8 mouse cellular contexts compared by ENCODE assay signal in genomic region chr5:92082821-92083401, GRCm38 (mm10). TPM values are rescaled to one million over a fixed set of nuclear protein-coding genes. Genes with fewer than 3 reads are reported as not detected.
DNase-seq lines count a peak whose midpoint lies in the region; ATAC-seq and TF ChIP-seq lines count a peak whose summit lies in the region.

No protein-coding gene starts in this region.

- H3K4me1 ChIP-seq in embryonic facial prominence, embryonic 10.5 days: peaks cover 33% of the 10 kb centered on the region
- peaks cover 25 to 29% of the 10 kb centered on the region in 2 experiments for H3K4me1 ChIP-seq in liver, embryonic 14.5 days (replicated peaks; ENCODE audit: control insufficient read depth in 2 of 2, insufficient read depth in 2 of 2, low read length in 1 of 2)

- peak overlapping the region; percentile 81 for H3K4me2 ChIP-seq in liver, embryonic 14.5 days (ENCODE audit: low read depth)

- no peak for TF ChIP-seq CTCF in liver, embryonic 14.5 days (IDR thresholded peaks at IDR 0.05; ENCODE audit: low read depth)

- 0 out of 2 replicates have a peak, but pooled peaks cover 2% of the 10 kb centered on the region for H3K36me3 ChIP-seq in embryonic facial prominence, embryonic 10.5 days (replicated peaks)
- H3K36me3 ChIP-seq in liver, embryonic 14.5 days (replicated peaks; ENCODE audit: control insufficient read depth, insufficient read depth, low read depth): no peaks in the 10 kb centered on the region

- TF ChIP-seq EP300 in liver, embryonic 14.5 days (IDR thresholded peaks at IDR 0.05; ENCODE audit: low read depth): no peak

- peak; percentile 4; the same call in 1 of the 2 replicates for ATAC-seq in liver, embryonic 14.5 days (ENCODE audit: insufficient read depth)

- peak overlapping the region; percentile 98 for H3K27ac ChIP-seq in embryonic facial prominence, embryonic 10.5 days (replicated peaks)
- peak overlapping the region; percentile 77 for H3K27ac ChIP-seq in liver, embryonic 14.5 days

- WGBS in embryonic facial prominence, embryonic 10.5 days: under 1% methylated on average over 55 of the region's 55 CpGs
- under 1% methylated on average over 55 of the region's 55 CpGs for WGBS in liver, embryonic 14.5 days (ENCODE audit: insufficient replicate concordance)

- H3K27me3 ChIP-seq in embryonic facial prominence, embryonic 10.5 days (replicated peaks; ENCODE audit: low read depth, poor library complexity, severe bottlenecking): no peaks in the 10 kb centered on the region
- H3K27me3 ChIP-seq in liver, embryonic 14.5 days (ENCODE audit: control insufficient read depth, insufficient read depth, low read length): no peaks in the 10 kb centered on the region

- peak overlapping the region; percentile 90 for H3K9ac ChIP-seq in liver, embryonic 14.5 days (replicated peaks)

- peak; percentile 72 for DNase-seq in 3134 (ENCODE audit: extremely low read depth, insufficient read length, low spot score)
- DNase-seq in R1 (ENCODE audit: low read depth, low spot score): peak; percentile 50
- DNase-seq in embryonic facial prominence, embryonic 10.5 days (ENCODE audit: low spot score): peak; percentile 77
- peak; percentile 44 for DNase-seq in heart, adult 8-10 months (ENCODE audit: low spot score)
- peak; percentile 60 for DNase-seq in kidney, adult 9 months
- DNase-seq in liver, embryonic 14.5 days (ENCODE audit: low read depth in 3 of 3, low spot score in 3 of 3): peak in 2 of 3 experiments; percentile 26 to 33
- DNase-seq in natural killer cell, adult 2 months (ENCODE audit: low spot score in 2 of 2): peak; percentile 47 to 66
- DNase-seq in testis, postnatal 10 days (ENCODE audit: low spot score): peak; percentile 84

- peak overlapping the region; percentile 96 for H3K4me3 ChIP-seq in embryonic facial prominence, embryonic 10.5 days
- H3K4me3 ChIP-seq in liver, embryonic 14.5 days (ENCODE audit: insufficient read depth in 1 of 2, low read depth in 2 of 2, low read length in 2 of 2): peak overlapping the region; percentile 63 to 72

- H3K9me3 ChIP-seq in embryonic facial prominence, embryonic 10.5 days: no peaks in the 10 kb centered on the region
- no peaks in the 10 kb centered on the region for H3K9me3 ChIP-seq in liver, embryonic 14.5 days (ENCODE audit: control insufficient read depth, low read length)

RNA-seq across cellular contexts. Expression of gene G3bp2, which starts 0.6 kb away (rescaled TPM):
- polyA plus RNA-seq in embryonic facial prominence, embryonic 10.5 days (2016; fragmentation: Nextera tagmentation; extraction: Ambion mirVana): 282 and 292 TPM in 2 replicates
- 10 to 100 TPM; 55.3 to 63.0 (median 57.9) TPM for total RNA-seq in heart, adult 8-10 months (2022)
- 12.5 and 19.0 TPM in 2 replicates for polyA plus RNA-seq in liver, embryonic 14.5 days (2012; rRNA removed)
- polyA plus RNA-seq in liver, embryonic 14.5 days (2014; fragmentation: Nextera tagmentation; extraction: Ambion mirVana): 54.3 and 56.0 TPM in 2 replicates

RNA-seq across cellular contexts. Expression of gene Cdkl2, which starts 39.2 kb away (rescaled TPM):
- polyA plus RNA-seq in embryonic facial prominence, embryonic 10.5 days (2016; fragmentation: Nextera tagmentation; extraction: Ambion mirVana): 0.35 and 0.88 TPM in 2 replicates
- total RNA-seq in heart, adult 8-10 months (2022): 1 to 10 TPM; 4.2 to 6.9 (median 5.6) TPM
- polyA plus RNA-seq in liver, embryonic 14.5 days (2012; rRNA removed): 0.11 and 0.13 TPM in 2 replicates
- 0.30 and 0.49 TPM in 2 replicates for polyA plus RNA-seq in liver, embryonic 14.5 days (2014; fragmentation: Nextera tagmentation; extraction: Ambion mirVana)

RNA-seq across cellular contexts. Expression of gene Uso1, which starts 54.8 kb away (rescaled TPM):
- polyA plus RNA-seq in embryonic facial prominence, embryonic 10.5 days (2016; fragmentation: Nextera tagmentation; extraction: Ambion mirVana): 36.8 and 38.0 TPM in 2 replicates
- total RNA-seq in heart, adult 8-10 months (2022): 10 to 100 TPM; 43.0 to 49.2 (median 46.7) TPM
- 11.1 and 18.6 TPM in 2 replicates for polyA plus RNA-seq in liver, embryonic 14.5 days (2012; rRNA removed)
- polyA plus RNA-seq in liver, embryonic 14.5 days (2014; fragmentation: Nextera tagmentation; extraction: Ambion mirVana): 14.3 and 14.7 TPM in 2 replicates

Comparison
In these comparisons a context has a peak if more than half of its experiments do, and no peak if none do; other contexts are left out.
1. Peak in every context shown above with its lines: DNase-seq, ATAC-seq, H3K4me3 ChIP-seq and H3K27ac ChIP-seq.
2. DNase-seq: peak in every context shown above with its lines; median percentile 84 in testis, postnatal 10 days; 77 in embryonic facial prominence, embryonic 10.5 days; 72 in 3134; 60 in kidney, adult 9 months; 56 in natural killer cell, adult 2 months; 50 in R1; 44 in heart, adult 8-10 months; 30 in liver, embryonic 14.5 days.